Mouse (Mus musculus): ENCODE results near the gene Myo16. TPM values are rescaled to one million over a fixed set of nuclear protein-coding genes. Genes with fewer than 3 reads are reported as not detected.

The Myo16 gene
- polyA plus RNA-seq, 1 experiment from 2014 or later = 2.3 TPM

GRCm38 (mm10) chr8:10643244-10643643 is 489.5 kb downstream of the Myo16 start:
- no peak overlapping the region for H3K4me3 ChIP-seq (replicated peaks)
- no peaks in the 10 kb centered on the region; the same call in 1 of the 2 replicates for H3K27me3 ChIP-seq (replicated peaks)
- H3K9me3 ChIP-seq = no peaks in the 10 kb centered on the region
- no peak overlapping the region for H3K27ac ChIP-seq
- ATAC-seq (ENCODE audit: insufficient read depth, low FRiP score, low read depth) = no peak
- WGBS = 73% methylated on average over 4 of the region's 4 CpGs
- no peaks in the 10 kb centered on the region for H3K4me1 ChIP-seq
- no peak overlapping the region for H3K4me2 ChIP-seq
- no peak overlapping the region for H3K9ac ChIP-seq
- H3K36me3 ChIP-seq = no peaks in the 10 kb centered on the region

- no peak overlapping the region for H3K27ac ChIP-seq
- no peak overlapping the region for H3K4me2 ChIP-seq
- H3K4me3 ChIP-seq (replicated peaks) = no peak overlapping the region
- WGBS = 77% methylated on average over 3 of the region's 3 CpGs
- ATAC-seq (ENCODE audit: insufficient read depth, low FRiP score, low read depth) = no peak
- H3K36me3 ChIP-seq = no peaks in the 10 kb centered on the region
- no peaks in the 10 kb centered on the region for H3K9me3 ChIP-seq
- H3K4me1 ChIP-seq = no peaks in the 10 kb centered on the region
- no peak overlapping the region for H3K9ac ChIP-seq
- no peaks in the 10 kb centered on the region; the same call in 1 of the 2 replicates for H3K27me3 ChIP-seq (replicated peaks)
These were observed 490.8 kb downstream of the Myo16 start for GRCm38 (mm10) chr8:10644481-10644880.

- H3K4me3 ChIP-seq (replicated peaks) = no peak overlapping the region
- no peaks in the 10 kb centered on the region for H3K36me3 ChIP-seq
- no peak overlapping the region for H3K9ac ChIP-seq
- no peaks in the 10 kb centered on the region; the same call in 1 of the 2 replicates for H3K27me3 ChIP-seq (replicated peaks)
- WGBS = 82% methylated on average over 5 of the region's 5 CpGs
- no peaks in the 10 kb centered on the region for H3K9me3 ChIP-seq
- H3K4me2 ChIP-seq = no peak overlapping the region
- no peak overlapping the region for H3K27ac ChIP-seq
- no peaks in the 10 kb centered on the region for H3K4me1 ChIP-seq
- ATAC-seq (ENCODE audit: insufficient read depth, low FRiP score, low read depth) = no peak
These were observed 492.0 kb downstream of the Myo16 start for GRCm38 (mm10) chr8:10645740-10646139.

GRCm38 (mm10) chr8:10646485-10646884 is 492.8 kb downstream of the Myo16 start:
- Histone ChIP-seq H3K27ac (no peak overlapping the region), H3K4me2 (no peak overlapping the region), H3K4me1 (no peaks in the 10 kb centered on the region), H3K36me3 (no peaks in the 10 kb centered on the region), H3K9me3 (no peaks in the 10 kb centered on the region), H3K9ac (no peak overlapping the region), H3K4me3 (replicated peaks) (no peak overlapping the region), H3K27me3 (replicated peaks) (no peaks in the 10 kb centered on the region; the same call in 1 of the 2 replicates)
- ATAC-seq (ENCODE audit: insufficient read depth, low FRiP score, low read depth) = no peak
- 56% methylated on average over 10 of the region's 10 CpGs for WGBS

GRCm38 (mm10) chr8:10651546-10652315 is 498.0 kb downstream of the Myo16 start:
- H3K9me3 ChIP-seq = no peaks in the 10 kb centered on the region
- H3K27me3 ChIP-seq (replicated peaks) = no peaks in the 10 kb centered on the region; the same call in 1 of the 2 replicates
- ATAC-seq (ENCODE audit: insufficient read depth, low FRiP score, low read depth) = no peak
- H3K36me3 ChIP-seq = no peaks in the 10 kb centered on the region
- no peak overlapping the region for H3K4me3 ChIP-seq (replicated peaks)
- H3K4me1 ChIP-seq = no peaks in the 10 kb centered on the region
- no peak overlapping the region for H3K9ac ChIP-seq
- no peak overlapping the region for H3K27ac ChIP-seq
- 72% methylated on average over 12 of the region's 12 CpGs for WGBS
- no peak overlapping the region for H3K4me2 ChIP-seq

- no peaks in the 10 kb centered on the region for H3K36me3 ChIP-seq
- H3K9ac ChIP-seq = no peak overlapping the region
- no peaks in the 10 kb centered on the region for H3K9me3 ChIP-seq
- no peaks in the 10 kb centered on the region for H3K4me1 ChIP-seq
- no peak overlapping the region for H3K4me2 ChIP-seq
- WGBS = 61% methylated on average over 9 of the region's 9 CpGs
- H3K4me3 ChIP-seq (replicated peaks) = no peak overlapping the region
- no peak overlapping the region for H3K27ac ChIP-seq
- ATAC-seq (ENCODE audit: insufficient read depth, low FRiP score, low read depth) = no peak
- no peaks in the 10 kb centered on the region for H3K27me3 ChIP-seq (replicated peaks)
These were observed 499.6 kb downstream of the Myo16 start for GRCm38 (mm10) chr8:10653282-10653681.

- WGBS = 66% methylated on average over 9 of the region's 9 CpGs
- no peaks in the 10 kb centered on the region for H3K36me3 ChIP-seq
- H3K27ac ChIP-seq = no peak overlapping the region
- no peaks in the 10 kb centered on the region for H3K27me3 ChIP-seq (replicated peaks)
- no peaks in the 10 kb centered on the region for H3K4me1 ChIP-seq
- H3K4me2 ChIP-seq = no peak overlapping the region
- ATAC-seq (ENCODE audit: insufficient read depth, low FRiP score, low read depth) = no peak
- no peaks in the 10 kb centered on the region for H3K9me3 ChIP-seq
- no peak overlapping the region for H3K9ac ChIP-seq
- no peak overlapping the region for H3K4me3 ChIP-seq (replicated peaks)
These were observed 501.3 kb downstream of the Myo16 start for GRCm38 (mm10) chr8:10654922-10655518.

- no peaks in the 10 kb centered on the region for H3K9me3 ChIP-seq
- no peaks in the 10 kb centered on the region for H3K27me3 ChIP-seq (replicated peaks)
- H3K36me3 ChIP-seq = no peaks in the 10 kb centered on the region
- H3K27ac ChIP-seq = no peak overlapping the region
- no peak overlapping the region for H3K4me3 ChIP-seq (replicated peaks)
- 27% methylated on average over 8 of the region's 8 CpGs for WGBS
- H3K4me2 ChIP-seq = no peak overlapping the region
- ATAC-seq (ENCODE audit: insufficient read depth, low FRiP score, low read depth) = no peak
- H3K9ac ChIP-seq = no peak overlapping the region
- H3K4me1 ChIP-seq = peaks cover 10% of the 10 kb centered on the region
These were observed 510.2 kb downstream of the Myo16 start for GRCm38 (mm10) chr8:10663770-10664470.

GRCm38 (mm10) chr8:10664861-10665543 is 511.3 kb downstream of the Myo16 start:
- H3K9ac ChIP-seq = no peak overlapping the region
- WGBS = 20% methylated on average over 13 of the region's 13 CpGs
- no peak overlapping the region for H3K27ac ChIP-seq

GRCm38 (mm10) chr8:10665821-10666283 is 512.1 kb downstream of the Myo16 start:
- Histone ChIP-seq H3K9ac (no peak overlapping the region), H3K4me2 (no peak overlapping the region), H3K4me1 (peaks cover 10% of the 10 kb centered on the region), H3K9me3 (no peaks in the 10 kb centered on the region), H3K4me3 (replicated peaks) (no peak overlapping the region), H3K36me3 (no peaks in the 10 kb centered on the region), H3K27ac (no peak overlapping the region), H3K27me3 (replicated peaks) (no peaks in the 10 kb centered on the region)
- no peak for ATAC-seq (ENCODE audit: insufficient read depth, low FRiP score, low read depth)
- WGBS = 38% methylated on average over 4 of the region's 4 CpGs

More at GRCm38 (mm10) chr8:10664861-10665543, 511.3 kb downstream of the Myo16 start:
- Histone ChIP-seq H3K27me3 (replicated peaks) (no peaks in the 10 kb centered on the region), H3K4me3 (replicated peaks) (no peak overlapping the region), H3K9me3 (no peaks in the 10 kb centered on the region), H3K4me1 (peaks cover 10% of the 10 kb centered on the region), H3K36me3 (no peaks in the 10 kb centered on the region), H3K4me2 (no peak overlapping the region)
- ATAC-seq (ENCODE audit: insufficient read depth, low FRiP score, low read depth) = peak; percentile 43; the same call in 1 of the 2 replicates

- WGBS = 33% methylated on average over 2 of the region's 2 CpGs
- Histone ChIP-seq H3K36me3 (no peaks in the 10 kb centered on the region), H3K4me1 (no peaks in the 10 kb centered on the region), H3K27me3 (replicated peaks) (no peaks in the 10 kb centered on the region), H3K4me2 (no peak overlapping the region), H3K27ac (no peak overlapping the region), H3K9ac (no peak overlapping the region), H3K4me3 (replicated peaks) (no peak overlapping the region), H3K9me3 (no peaks in the 10 kb centered on the region)
- ATAC-seq (ENCODE audit: insufficient read depth, low FRiP score, low read depth) = no peak
These were observed 518.3 kb downstream of the Myo16 start for GRCm38 (mm10) chr8:10671862-10672548.
